Mouse (Mus musculus): ENCODE data around the gene Pramef17. TPM values are rescaled to one million over a fixed set of nuclear protein-coding genes. Genes with fewer than 3 reads are reported as not detected.
"Not testable (repeated sequence)": the region's sequence is repeated elsewhere in the genome, so short reads cannot be mapped to it uniquely, and the experiment has no call there.

The Pramef17 gene
- polyA plus RNA-seq (2012; rRNA removed), result not detected in 2 replicates

DNA sequence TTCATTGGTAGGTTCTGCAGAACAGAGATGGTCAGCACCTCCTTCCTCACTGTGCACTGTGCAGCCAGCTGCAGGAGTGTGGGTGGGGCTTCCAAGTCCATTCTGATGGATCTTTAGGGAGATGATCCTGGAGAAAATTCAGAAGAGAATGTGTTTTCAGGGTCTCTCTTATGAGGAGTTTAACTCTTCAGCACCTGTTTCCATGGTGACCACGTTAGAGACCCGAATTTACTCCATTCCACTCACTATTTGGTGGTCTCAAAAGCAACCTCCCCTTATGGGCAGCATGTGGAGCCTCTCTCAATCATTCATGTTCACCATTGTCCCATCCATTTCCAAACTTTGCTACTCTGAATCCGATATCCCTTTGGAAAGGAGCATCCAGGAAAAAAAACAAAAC lies at the start of gene Pramef17:
Gene Pramef17 (minus strand): TSS at position 101 of the 400 bp plus-strand sequence.
- DNase-seq (ENCODE audit: low read depth), result not testable (repeated sequence)

DNA sequence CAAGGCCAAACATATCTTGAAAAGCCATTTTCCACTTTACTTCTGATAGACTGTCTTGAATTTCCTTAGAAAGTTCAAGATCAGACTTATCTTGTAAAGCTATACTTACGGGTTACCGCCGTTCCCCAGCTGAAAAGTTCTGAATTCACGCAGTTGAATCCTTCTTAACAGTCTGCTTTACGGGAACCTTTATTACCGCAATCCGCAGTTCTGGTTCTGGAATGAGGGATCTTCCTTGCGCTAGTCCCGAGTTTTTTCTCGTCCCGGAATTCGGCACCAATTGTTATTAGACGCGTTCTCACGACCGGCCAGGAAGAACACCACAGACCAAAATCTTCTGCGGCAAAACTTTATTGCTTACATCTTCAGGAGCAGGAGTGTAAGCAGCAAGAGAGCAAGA lies 6.0 kb downstream of the Pramef17 start:
- DNase-seq (ENCODE audit: low read depth), result not testable (repeated sequence)

DNA sequence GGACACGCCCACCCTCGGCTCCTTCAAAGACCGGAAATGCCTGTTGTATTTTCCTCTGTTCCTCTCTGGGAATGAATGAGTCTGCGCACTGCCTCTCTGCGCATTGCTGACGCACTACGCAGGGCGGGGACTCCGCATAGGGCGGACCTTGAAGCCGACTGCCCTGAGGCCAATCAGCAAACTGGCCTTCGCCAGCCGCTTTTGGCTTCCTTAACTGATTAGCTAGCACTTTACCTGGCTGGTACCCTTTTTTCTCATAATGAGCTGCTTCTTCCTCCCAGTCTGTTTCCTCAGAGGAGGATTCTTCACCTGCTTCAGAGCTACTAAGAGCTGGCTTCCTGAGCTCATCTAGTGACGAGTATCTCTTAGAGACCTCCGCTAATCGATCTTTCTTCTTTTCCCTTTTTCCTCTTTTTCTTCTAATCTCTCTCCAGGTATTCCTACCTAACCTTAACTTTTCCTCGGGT lies 6.7 kb downstream of the Pramef17 start:
- not testable (repeated sequence) for DNase-seq (ENCODE audit: low read depth)

DNA sequence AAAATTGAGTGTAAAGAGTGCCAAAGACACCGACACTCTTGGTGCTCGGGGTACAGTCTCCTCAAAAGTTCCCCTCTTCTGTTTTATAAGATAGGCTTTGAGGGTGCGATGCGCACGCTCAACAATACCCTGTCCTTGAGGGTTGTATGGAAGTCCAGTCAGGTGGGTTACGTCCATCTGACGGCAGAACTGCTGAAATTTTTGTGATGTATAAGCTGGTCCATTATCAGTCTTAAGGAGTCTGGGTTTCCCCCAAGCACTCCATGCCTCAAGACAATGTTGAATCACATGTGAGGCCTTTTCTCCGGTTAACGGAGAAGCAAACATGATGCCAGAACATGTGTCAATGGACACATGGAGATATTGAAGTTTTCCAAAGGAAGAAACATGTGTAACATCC lies 8.4 kb downstream of the Pramef17 start:
- DNase-seq (ENCODE audit: low read depth), result not testable (repeated sequence)

DNA sequence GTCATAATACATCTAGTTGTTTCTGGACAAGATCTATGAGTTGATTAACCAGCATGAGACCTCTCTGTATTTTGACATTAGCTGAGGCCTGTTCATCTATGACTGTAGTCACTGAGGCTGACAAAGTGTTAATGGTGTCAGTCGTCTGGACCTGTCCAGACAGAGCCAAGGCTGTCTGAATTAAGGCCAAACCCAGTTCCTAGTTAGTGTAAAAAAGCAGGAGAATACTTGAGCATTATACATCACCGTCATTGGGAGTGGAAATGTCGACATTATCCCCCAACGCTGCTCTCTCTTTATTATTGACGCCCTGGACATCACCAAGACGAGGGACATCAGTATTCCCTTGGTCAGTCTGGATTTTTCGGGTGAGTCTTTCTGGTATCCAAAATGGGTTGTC lies 9.0 kb downstream of the Pramef17 start:
- not testable (repeated sequence) for DNase-seq (ENCODE audit: low read depth)

DNA sequence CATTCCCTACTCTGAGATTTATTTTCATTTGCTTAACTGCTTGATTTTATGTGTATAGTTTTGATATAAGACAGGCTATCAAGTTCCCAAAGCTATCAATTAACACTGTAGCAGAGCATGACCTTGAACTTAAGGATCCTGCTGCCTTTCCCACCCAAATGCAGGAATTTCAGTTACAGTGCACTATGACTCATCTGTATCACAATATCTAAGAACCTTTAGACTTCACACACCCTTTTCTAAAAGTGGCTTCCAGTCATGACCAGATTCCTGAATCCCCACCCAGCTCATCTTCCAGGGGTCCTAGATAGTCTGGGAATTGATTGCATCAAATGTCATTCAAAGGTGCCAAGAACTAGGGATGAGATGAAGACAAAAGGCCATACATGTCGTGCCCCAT lies 10.7 kb downstream of the Pramef17 start:
- DNase-seq (ENCODE audit: low read depth), result not testable (repeated sequence)

DNA sequence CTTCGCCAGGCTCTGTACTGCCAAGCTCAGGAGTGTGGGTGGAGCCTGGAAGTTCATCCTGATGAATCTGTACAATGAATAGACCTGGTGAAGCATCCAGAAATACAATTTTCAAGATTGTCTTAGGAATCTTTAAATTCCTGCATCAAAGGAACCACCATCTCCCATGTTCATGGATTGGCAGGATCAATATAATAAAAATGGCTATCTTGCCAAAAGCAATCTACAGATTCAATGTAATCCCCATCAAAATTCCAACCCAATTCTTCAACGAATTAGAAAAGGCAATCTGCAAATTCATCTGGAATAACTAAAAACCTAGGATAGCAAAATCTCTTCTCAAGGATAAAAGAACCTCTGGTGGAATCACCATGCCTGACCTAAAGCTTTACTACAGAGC lies 27.3 kb downstream of the Pramef17 start, which contains the start of gene Gm13101:
Gene Gm13101 (minus strand): TSS at position 101 of the 400 bp plus-strand sequence.
- not testable (repeated sequence) for DNase-seq (ENCODE audit: low read depth)

DNA sequence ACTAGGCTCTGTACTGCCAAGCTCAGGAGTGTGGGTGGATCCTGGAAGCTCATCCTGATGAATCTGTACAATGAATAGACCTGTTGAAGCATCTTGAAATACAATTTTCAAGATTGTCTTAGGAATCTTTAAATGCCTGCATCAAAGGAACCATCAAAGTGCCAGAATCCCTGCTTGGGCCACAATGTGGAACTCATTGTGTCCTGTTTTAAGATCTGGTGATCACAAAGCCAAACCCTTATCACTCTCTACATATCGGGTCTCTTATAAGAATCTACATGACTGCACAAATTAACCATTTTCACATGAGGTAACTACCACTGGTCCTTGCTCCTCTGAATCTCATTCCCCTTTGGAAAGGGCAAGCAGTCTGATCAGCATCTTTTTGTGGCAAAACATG lies 43.3 kb downstream of the Pramef17 start, which contains the start of gene Pramef25:
Gene Pramef25 (minus strand): TSS at position 101 of the 400 bp plus-strand sequence.
- DNase-seq (ENCODE audit: low read depth), result not testable (repeated sequence)

Other genes starting within 250 kb of the Pramef17 start
- not detected in 2 replicates for gene Gm13023, start 205.0 kb downstream of the Pramef17 start, polyA plus RNA-seq (2012; rRNA removed)
- not detected in 2 replicates for gene Gm13084, start 178.3 kb downstream of the Pramef17 start, polyA plus RNA-seq (2012; rRNA removed)
- not detected in 2 replicates for gene Gm13103, start 147.9 kb downstream of the Pramef17 start, polyA plus RNA-seq (2012; rRNA removed)
- gene Pramef6, start 94.0 kb downstream of the Pramef17 start, polyA plus RNA-seq (2012; rRNA removed), result not detected in 2 replicates
- not detected in 2 replicates for gene Pramef25, start 43.4 kb downstream of the Pramef17 start, polyA plus RNA-seq (2012; rRNA removed)
- not detected in 2 replicates for gene Gm13101, start 27.4 kb downstream of the Pramef17 start, polyA plus RNA-seq (2012; rRNA removed)
- not detected in 2 replicates for gene Pramel4, start 64.8 kb upstream of the Pramef17 start, polyA plus RNA-seq (2012; rRNA removed)
- not detected in 2 replicates for gene Gm13102, start 112.1 kb upstream of the Pramef17 start, polyA plus RNA-seq (2012; rRNA removed)
- not detected in 2 replicates for gene Oog3, start 168.3 kb upstream of the Pramef17 start, polyA plus RNA-seq (2012; rRNA removed)
- gene Oog2, start 196.3 kb upstream of the Pramef17 start, polyA plus RNA-seq (2012; rRNA removed), result not detected in 2 replicates
- gene C87977, start 218.9 kb upstream of the Pramef17 start, polyA plus RNA-seq (2012; rRNA removed), result not detected in 2 replicates